Mouse (Mus musculus) effector memory CD4-positive, alpha-beta T cell, adult 5 months (primary cell): ENCODE data around the gene Gm42878. TPM values are rescaled to one million over a fixed set of nuclear protein-coding genes. Genes with fewer than 3 reads are reported as not detected.

Source experiments
- polyA plus RNA-seq: library from polyadenylated mRNA; unstranded; fragments of 100-300 nt; shearing (Covaris generic); gene quantifications from one replicate; pipeline ENCODE4 v1.2.1, GENCODE M21; 2017

Gm42878 gene
- 0.35 TPM for polyA plus RNA-seq

GRCm38 (mm10) chr5:121544910-121545792 lies at the start of gene Gm42878, which contains the start of gene Adam1a:
Gm42878 (minus strand) TSS chr5:121545482.
Adam1a (minus strand) TSS chr5:121545482.

GRCm38 (mm10) chr5:121593451-121594401 lies 48.4 kb upstream of the Gm42878 start, which contains the start of gene Aldh2:
Aldh2 (minus strand) TSS chr5:121593824.

GRCm38 (mm10) chr5:121545793-121546529 lies 679 bp upstream of the Gm42878 start, which contains the start of gene Mapkapk5:
Mapkapk5 (minus strand) TSS chr5:121545905.

GRCm38 (mm10) chr5:121503231-121503630 lies 42.1 kb downstream of the Gm42878 start, which contains the start of gene Adam1b:
Adam1b (minus strand) TSS chr5:121503435.

Other genes starting within 250 kb of the Gm42878 start
- gene Trafd1, start 159.8 kb downstream of the Gm42878 start, polyA plus RNA-seq, result 80.4 TPM
- 31.9 TPM for gene Naa25, start 147.5 kb downstream of the Gm42878 start, polyA plus RNA-seq
- gene Tmem116, start 93.6 kb downstream of the Gm42878 start, polyA plus RNA-seq, result 1.2 TPM
- 44.4 TPM for gene Erp29, start 93.0 kb downstream of the Gm42878 start, polyA plus RNA-seq
- not detected for gene Adam1b, start 42.0 kb downstream of the Gm42878 start, polyA plus RNA-seq
- gene Adam1a, start within 50 bp of the Gm42878 start, polyA plus RNA-seq, result 0.30 TPM
- gene Mapkapk5, start 423 bp upstream of the Gm42878 start, polyA plus RNA-seq, result 55.5 TPM
- gene Aldh2, start 48.3 kb upstream of the Gm42878 start, polyA plus RNA-seq, result 7.1 TPM
- 0.52 TPM for gene Acad12, start 73.5 kb upstream of the Gm42878 start, polyA plus RNA-seq
- 9.5 TPM for gene Acad10, start 115.0 kb upstream of the Gm42878 start, polyA plus RNA-seq
- gene Brap, start 115.1 kb upstream of the Gm42878 start, polyA plus RNA-seq, result 97.5 TPM
- gene Atxn2, start 165.9 kb upstream of the Gm42878 start, polyA plus RNA-seq, result 44.4 TPM